Mouse (Mus musculus) intestine, postnatal 0 days (tissue): ENCODE data around the gene Cdk19. TPM values are rescaled to one million over a fixed set of nuclear protein-coding genes. Genes with fewer than 3 reads are reported as not detected.
"Not testable (repeated sequence)": the region's sequence is repeated elsewhere in the genome, so short reads cannot be mapped to it uniquely, and the experiment has no call there.

Experiments used
- ATAC-seq: fragments of 200-750 bp; cut with Nextera tagmentation; 2 replicates; pipeline ENCODE4 v1.8.0; 2017; ENCODE audit warnings: mild to moderate bottlenecking, moderate TSS enrichment, moderate library complexity
- H3K27ac ChIP-seq: fragments of 300-500 bp; sonication (generic); 2 replicates; pipeline ENCODE4 v1.5.1; 2014; ENCODE audit warnings: mild to moderate bottlenecking, low read depth, low read length, moderate library complexity
- H3K27me3 ChIP-seq: fragments of 300-500 bp; sonication (generic); replicated peaks from 2 replicates; pipeline ENCODE4 v1.6.1; 2014; ENCODE audit warnings: low read length, mixed read lengths; ENCODE audit not compliant: control insufficient read depth, insufficient read depth
- H3K36me3 ChIP-seq: fragments of 300-500 bp; sonication (generic); 2 replicates; pipeline ENCODE4 v1.6.1; 2014; ENCODE audit warnings: mild to moderate bottlenecking, moderate library complexity; ENCODE audit not compliant: control insufficient read depth, insufficient read depth
- H3K4me1 ChIP-seq: fragments of 300-500 bp; sonication (generic); replicated peaks from 2 replicates; pipeline ENCODE4 v1.6.1; 2014; ENCODE audit warnings: antibody characterized with exemption, low read length, mixed read lengths; ENCODE audit not compliant: control insufficient read depth, insufficient read depth
- H3K4me2 ChIP-seq: fragments of 300-500 bp; sonication (generic); replicated peaks from 2 replicates; pipeline ENCODE4 v1.6.1; 2014; ENCODE audit warnings: low read depth, mild to moderate bottlenecking, moderate library complexity
- H3K4me3 ChIP-seq: fragments of 300-500 bp; sonication (generic); 2 replicates; pipeline ENCODE4 v1.5.1; 2014; ENCODE audit warnings: low read depth, low read length
- H3K9ac ChIP-seq: fragments of 300-500 bp; sonication (generic); 2 replicates; pipeline ENCODE4 v1.6.1; 2014; ENCODE audit warnings: mild to moderate bottlenecking, low read depth, low read length
- H3K9me3 ChIP-seq: fragments of 300-500 bp; sonication (generic); 2 replicates; pipeline ENCODE4 v1.6.1; 2016; ENCODE audit warnings: mixed run types; ENCODE audit not compliant: control insufficient read depth
- CTCF ChIP-seq: sonication (generic); IDR thresholded peaks from 2 replicates; pipeline ENCODE4 v1.5.1; 2016; ENCODE audit warnings: low read depth, mild to moderate bottlenecking, control low read depth, antibody characterized with exemption, moderate library complexity
- WGBS: fragments of 180-500 bp; shearing (Covaris S2); extraction: QIAGEN DNeasy Blood & Tissue Kit; methylation state at CpG from one replicate; pipeline ENCODE4 v1.1.7; 2014; 5-methylcytosine and 5-hydroxymethylcytosine counted together
- polyA plus RNA-seq: library from polyadenylated mRNA; unstranded; fragments of >200 nt; fragmentation: Nextera tagmentation; extraction: Ambion mirVana; gene quantifications from 2 replicates; pipeline ENCODE4 v1.2.1, GENCODE M21; 2015

Gene Cdk19
- polyA plus RNA-seq, 1 experiment from 2014 or later, result 3.0 TPM

- TF ChIP-seq CTCF, result no peak
- Histone ChIP-seq H3K4me2 (no peak overlapping the region), H3K9ac (no peak overlapping the region), H3K36me3 (no peaks in the 10 kb centered on the region), H3K4me3 (no peak overlapping the region), H3K4me1 (no peaks in the 10 kb centered on the region), H3K27ac (no peak overlapping the region), H3K27me3 (no peaks in the 10 kb centered on the region), H3K9me3 (0 out of 2 replicates have a peak, but pooled peaks cover 2% of the 10 kb centered on the region)
- ATAC-seq, result no peak
- WGBS, result 40% methylated on average over 8 of the region's 8 CpGs
Measured at GRCm38 (mm10) chr10:40527573-40527972, 188.2 kb downstream of the Cdk19 start.

GRCm38 (mm10) chr10:40528668-40529067, 189.3 kb downstream of the Cdk19 start:
- no peaks in the 10 kb centered on the region for H3K36me3 ChIP-seq
- no peak overlapping the region for H3K4me3 ChIP-seq
- 77% methylated on average over 8 of the region's 10 CpGs for WGBS
- no peak overlapping the region for H3K9ac ChIP-seq
- no peak for TF ChIP-seq CTCF
- no peak overlapping the region for H3K27ac ChIP-seq
- 0 out of 2 replicates have a peak, but pooled peaks cover 2% of the 10 kb centered on the region for H3K9me3 ChIP-seq
- no peak for ATAC-seq
- no peaks in the 10 kb centered on the region for H3K27me3 ChIP-seq
- H3K4me1 ChIP-seq, result no peaks in the 10 kb centered on the region
- no peak overlapping the region for H3K4me2 ChIP-seq

- ATAC-seq, result no peak
- no peak overlapping the region for H3K9ac ChIP-seq
- H3K36me3 ChIP-seq, result no peaks in the 10 kb centered on the region
- 69% methylated on average over 6 of the region's 6 CpGs for WGBS
- no peak overlapping the region for H3K4me2 ChIP-seq
- H3K4me3 ChIP-seq, result no peak overlapping the region
- no peak overlapping the region for H3K27ac ChIP-seq
- H3K4me1 ChIP-seq, result no peaks in the 10 kb centered on the region
- TF ChIP-seq CTCF, result peak; percentile 72
- H3K27me3 ChIP-seq, result no peaks in the 10 kb centered on the region
- 0 out of 2 replicates have a peak, but pooled peaks cover 2% of the 10 kb centered on the region for H3K9me3 ChIP-seq
Measured at GRCm38 (mm10) chr10:40529617-40530016, 190.3 kb downstream of the Cdk19 start.

GRCm38 (mm10) chr10:40530661-40531060, 191.3 kb downstream of the Cdk19 start:
- no peak for ATAC-seq
- no peak for TF ChIP-seq CTCF
- Histone ChIP-seq H3K4me3 (no peak overlapping the region), H3K9me3 (0 out of 2 replicates have a peak, but pooled peaks cover 2% of the 10 kb centered on the region), H3K4me1 (no peaks in the 10 kb centered on the region), H3K36me3 (no peaks in the 10 kb centered on the region), H3K4me2 (no peak overlapping the region), H3K27ac (no peak overlapping the region), H3K27me3 (no peaks in the 10 kb centered on the region), H3K9ac (no peak overlapping the region)
- 54% methylated on average over 3 of the region's 3 CpGs for WGBS

- not testable (repeated sequence) for H3K27me3 ChIP-seq, H3K4me2 ChIP-seq, H3K4me3 ChIP-seq, H3K4me1 ChIP-seq, H3K9me3 ChIP-seq, ATAC-seq, H3K27ac ChIP-seq, H3K36me3 ChIP-seq, H3K9ac ChIP-seq
- WGBS, result 93% methylated on average over 4 of the region's 4 CpGs
Measured at GRCm38 (mm10) chr10:40532586-40532985, 193.2 kb downstream of the Cdk19 start.

Other genes starting within 250 kb of the Cdk19 start
- gene Slc16a10, start 197.3 kb upstream of the Cdk19 start, polyA plus RNA-seq, result 57.5 and 59.5 TPM in 2 replicates
- 36.2 and 36.6 TPM in 2 replicates for gene Rpf2, start 92.5 kb upstream of the Cdk19 start, polyA plus RNA-seq
- 50.7 and 64.3 TPM in 2 replicates for gene Gtf3c6, start 81.5 kb upstream of the Cdk19 start, polyA plus RNA-seq
- 24.0 and 25.3 TPM in 2 replicates for gene Amd1, start 37.4 kb upstream of the Cdk19 start, polyA plus RNA-seq
- gene Slc22a16, start 230.8 kb downstream of the Cdk19 start, polyA plus RNA-seq, result not detected in 2 replicates